ENCODE assay signal across 19 mouse cellular contexts in genomic region chr8:34305542-34306485, GRCm38 (mm10).
DNase-seq lines count a peak whose midpoint lies in the region; ATAC-seq and TF ChIP-seq lines count a peak whose summit lies in the region.
"Had no signal": no experiment of that assay in that cellular context is flagged by ENCODE, and none has a peak within 500 bp of the region (broad histone marks: within the 10 kb centered on the region; RNA-seq: fewer than 3 reads in every experiment).

No protein-coding gene starts in this region.

- no peak for TF ChIP-seq EP300 in stomach, postnatal 0 days (optimal IDR thresholded peaks at IDR 0.05)

- peak; percentile 48; the same call in 1 of the 2 replicates for ATAC-seq in embryonic facial prominence, embryonic 13.5 days (ENCODE audit: insufficient number of reproducible peaks, insufficient read depth, low FRiP score, low TSS enrichment, low read depth)
- peak; percentile 52; the same call in 1 of the 2 replicates for ATAC-seq in kidney, postnatal 0 days (replicated peaks; ENCODE audit: low FRiP score, low read depth)
- ATAC-seq in stomach, embryonic 16.5 days (ENCODE audit: insufficient read depth, low FRiP score) = no peak; the same call in 1 of the 2 replicates
- ATAC-seq in stomach, postnatal 0 days (ENCODE audit: low FRiP score, low TSS enrichment) = no peak; the same call in 1 of the 2 replicates
- no peak for ATAC-seq in forebrain, embryonic 13.5 days
- ATAC-seq: activated CD4-positive, CD25-positive, alpha-beta regulatory T cell, adult 4 months; inflammation-experienced regulatory T-cells, adult 6 months had no signal

- 38% methylated on average over 7 of the region's 7 CpGs for WGBS in embryonic facial prominence, embryonic 13.5 days
- WGBS in embryonic facial prominence, embryonic 10.5 days = 59% methylated on average over 7 of the region's 7 CpGs
- 15% methylated on average over 7 of the region's 7 CpGs for WGBS in kidney, postnatal 0 days
- WGBS in stomach, embryonic 16.5 days = 31% methylated on average over 7 of the region's 7 CpGs
- WGBS in stomach, postnatal 0 days = 29% methylated on average over 7 of the region's 7 CpGs
- WGBS in forebrain, embryonic 13.5 days = 37% methylated on average over 7 of the region's 7 CpGs

- no peak overlapping the region for H3K27ac ChIP-seq in embryonic facial prominence, embryonic 13.5 days
- H3K27ac ChIP-seq in embryonic facial prominence, embryonic 10.5 days (replicated peaks) = no peak overlapping the region
- no peak overlapping the region for H3K27ac ChIP-seq in kidney, postnatal 0 days
- H3K27ac ChIP-seq in stomach, embryonic 16.5 days (ENCODE audit: low read length) = no peak overlapping the region
- no peak overlapping the region for H3K27ac ChIP-seq in stomach, postnatal 0 days (replicated peaks)
- H3K27ac ChIP-seq in forebrain, embryonic 13.5 days = no peak overlapping the region
- H3K27ac ChIP-seq: heart, embryonic 15.5 days; liver, embryonic 14.5 days had no signal

- no peak overlapping the region for H3K4me3 ChIP-seq in embryonic facial prominence, embryonic 13.5 days
- no peak overlapping the region for H3K4me3 ChIP-seq in embryonic facial prominence, embryonic 10.5 days
- no peak overlapping the region for H3K4me3 ChIP-seq in kidney, postnatal 0 days (replicated peaks; ENCODE audit: low read depth, low read length)
- no peak overlapping the region for H3K4me3 ChIP-seq in stomach, embryonic 16.5 days (replicated peaks; ENCODE audit: low read length)
- H3K4me3 ChIP-seq in stomach, postnatal 0 days (ENCODE audit: low read depth, low read length) = no peak overlapping the region
- no peak overlapping the region for H3K4me3 ChIP-seq in forebrain, embryonic 13.5 days
- H3K4me3 ChIP-seq: heart, embryonic 15.5 days had no signal

- H3K27me3 ChIP-seq in embryonic facial prominence, embryonic 13.5 days = peaks cover 4% of the 10 kb centered on the region; the same call in 1 of the 2 replicates
- no peaks in the 10 kb centered on the region for H3K27me3 ChIP-seq in embryonic facial prominence, embryonic 10.5 days (replicated peaks; ENCODE audit: low read depth, poor library complexity, severe bottlenecking)
- H3K27me3 ChIP-seq in kidney, postnatal 0 days (ENCODE audit: insufficient read depth, low read length) = no peaks in the 10 kb centered on the region
- no peaks in the 10 kb centered on the region for H3K27me3 ChIP-seq in stomach, embryonic 16.5 days (ENCODE audit: control insufficient read depth, insufficient read depth, low read length)
- no peaks in the 10 kb centered on the region for H3K27me3 ChIP-seq in stomach, postnatal 0 days (ENCODE audit: control insufficient read depth, insufficient read depth, low read length)
- H3K27me3 ChIP-seq in forebrain, embryonic 13.5 days = no peaks in the 10 kb centered on the region
- H3K27me3 ChIP-seq: heart, embryonic 15.5 days had no signal

- H3K9me3 ChIP-seq in embryonic facial prominence, embryonic 13.5 days = no peaks in the 10 kb centered on the region
- no peaks in the 10 kb centered on the region for H3K9me3 ChIP-seq in embryonic facial prominence, embryonic 10.5 days
- H3K9me3 ChIP-seq in kidney, postnatal 0 days (replicated peaks; ENCODE audit: low read length) = no peaks in the 10 kb centered on the region
- no peaks in the 10 kb centered on the region for H3K9me3 ChIP-seq in stomach, embryonic 16.5 days (replicated peaks; ENCODE audit: control insufficient read depth, low read length)
- H3K9me3 ChIP-seq in stomach, postnatal 0 days (ENCODE audit: control insufficient read depth, low read length) = no peaks in the 10 kb centered on the region
- H3K9me3 ChIP-seq in forebrain, embryonic 13.5 days (replicated peaks) = peaks cover 4% of the 10 kb centered on the region; the same call in 1 of the 2 replicates
- H3K9me3 ChIP-seq: heart, embryonic 15.5 days had no signal

- H3K4me2 ChIP-seq in embryonic facial prominence, embryonic 13.5 days = peak overlapping the region; percentile 21; the same call in 1 of the 2 replicates
- H3K4me2 ChIP-seq in kidney, postnatal 0 days (ENCODE audit: low read length) = peak overlapping the region; percentile 16; the same call in 1 of the 2 replicates
- H3K4me2 ChIP-seq in stomach, embryonic 16.5 days (ENCODE audit: low read depth, low read length) = no peak overlapping the region
- H3K4me2 ChIP-seq in stomach, postnatal 0 days (replicated peaks; ENCODE audit: low read depth) = no peak overlapping the region
- no peak overlapping the region for H3K4me2 ChIP-seq in forebrain, embryonic 13.5 days
- H3K4me2 ChIP-seq: heart, embryonic 15.5 days; midbrain, embryonic 11.5 days had no signal

- no peak for DNase-seq in embryonic facial prominence, embryonic 10.5 days (ENCODE audit: low spot score)
- peak; percentile 68 for DNase-seq in kidney, postnatal 0 days (ENCODE audit: low spot score)
- no peak for DNase-seq in kidney, postnatal 14 days
- DNase-seq in stomach, postnatal 0 days (ENCODE audit: low spot score) = no peak
- DNase-seq in left cerebral cortex, adult 8-10 months (ENCODE audit: low spot score in 2 of 2) = no peak
- DNase-seq: adrenal gland, postnatal 14 days; cerebellum, adult 11 months; gastrocnemius, postnatal 14 days; left cerebral cortex, postnatal 4 days; right cerebral cortex, postnatal 25 days; thymus, adult 2 months had no signal

- no peaks in the 10 kb centered on the region for H3K36me3 ChIP-seq in embryonic facial prominence, embryonic 13.5 days
- no peaks in the 10 kb centered on the region for H3K36me3 ChIP-seq in embryonic facial prominence, embryonic 10.5 days (replicated peaks)
- H3K36me3 ChIP-seq in kidney, postnatal 0 days (ENCODE audit: insufficient read depth, low read length) = no peaks in the 10 kb centered on the region
- no peaks in the 10 kb centered on the region for H3K36me3 ChIP-seq in stomach, embryonic 16.5 days (ENCODE audit: control insufficient read depth, insufficient read depth, low read length)
- H3K36me3 ChIP-seq in stomach, postnatal 0 days (ENCODE audit: control insufficient read depth, insufficient read depth, low read length) = no peaks in the 10 kb centered on the region
- H3K36me3 ChIP-seq in forebrain, embryonic 13.5 days (ENCODE audit: poor library complexity, severe bottlenecking) = no peaks in the 10 kb centered on the region
- H3K36me3 ChIP-seq: heart, embryonic 15.5 days had no signal

- no peak overlapping the region for H3K9ac ChIP-seq in embryonic facial prominence, embryonic 13.5 days
- no peak overlapping the region for H3K9ac ChIP-seq in kidney, postnatal 0 days (ENCODE audit: low read depth, low read length)
- 0 out of 2 replicates have a peak overlapping the region, but pooled peaks have one; percentile 10 for H3K9ac ChIP-seq in stomach, embryonic 16.5 days (ENCODE audit: low read length)
- H3K9ac ChIP-seq in stomach, postnatal 0 days (ENCODE audit: low read length) = no peak overlapping the region
- no peak overlapping the region for H3K9ac ChIP-seq in forebrain, embryonic 13.5 days
- H3K9ac ChIP-seq: heart, embryonic 15.5 days; liver, embryonic 14.5 days had no signal

- H3K4me1 ChIP-seq in embryonic facial prominence, embryonic 13.5 days = peaks cover 4% of the 10 kb centered on the region
- peaks cover 6% of the 10 kb centered on the region; the same call in 1 of the 2 replicates for H3K4me1 ChIP-seq in embryonic facial prominence, embryonic 10.5 days
- H3K4me1 ChIP-seq in kidney, postnatal 0 days (replicated peaks; ENCODE audit: insufficient read depth, low read length) = no peaks in the 10 kb centered on the region
- peaks cover 6% of the 10 kb centered on the region for H3K4me1 ChIP-seq in stomach, embryonic 16.5 days (ENCODE audit: control insufficient read depth, insufficient read depth, low read length)
- H3K4me1 ChIP-seq in stomach, postnatal 0 days (replicated peaks; ENCODE audit: control insufficient read depth, insufficient read depth) = no peaks in the 10 kb centered on the region
- H3K4me1 ChIP-seq in forebrain, embryonic 13.5 days = peaks cover 8% of the 10 kb centered on the region
- H3K4me1 ChIP-seq: heart, embryonic 15.5 days had no signal

- TF ChIP-seq CTCF in kidney, postnatal 0 days (IDR thresholded peaks at IDR 0.05; ENCODE audit: low read depth) = no peak
- no peak for TF ChIP-seq CTCF in stomach, postnatal 0 days (IDR thresholded peaks at IDR 0.05; ENCODE audit: low read depth)

Comparison
In these comparisons a context has a peak if more than half of its experiments do, and no peak if none do; other contexts are left out.
1. ATAC-seq: peak in embryonic facial prominence, embryonic 13.5 days (single experiment) and kidney, postnatal 0 days (single experiment); none in stomach, embryonic 16.5 days (single experiment), stomach, postnatal 0 days (single experiment) and forebrain, embryonic 13.5 days (single experiment).
2. H3K4me2 ChIP-seq: peak in embryonic facial prominence, embryonic 13.5 days (single experiment) and kidney, postnatal 0 days (single experiment); none in stomach, embryonic 16.5 days (single experiment), stomach, postnatal 0 days (single experiment) and forebrain, embryonic 13.5 days (single experiment).